Mouse (Mus musculus) small intestine, adult 10 weeks (tissue): Measurements from ENCODE around the gene Tmsb15a. TPM values are rescaled to one million over a fixed set of nuclear protein-coding genes. Genes with fewer than 3 reads are reported as not detected.

Source experiments
- polyA plus RNA-seq: library from polyadenylated mRNA; stranded (reverse); fragments of 350-450 nt; fragmentation: Illumina TruSeq; extraction: RNeasy Lipid Tissue Mini Kit (QIAGEN cat#74804); gene quantifications from one replicate; pipeline ENCODE4 v1.2.3, GENCODE M21; 2014; ENCODE audit warnings: low replicate concordance

The Tmsb15a gene
- not detected for polyA plus RNA-seq

DNA sequence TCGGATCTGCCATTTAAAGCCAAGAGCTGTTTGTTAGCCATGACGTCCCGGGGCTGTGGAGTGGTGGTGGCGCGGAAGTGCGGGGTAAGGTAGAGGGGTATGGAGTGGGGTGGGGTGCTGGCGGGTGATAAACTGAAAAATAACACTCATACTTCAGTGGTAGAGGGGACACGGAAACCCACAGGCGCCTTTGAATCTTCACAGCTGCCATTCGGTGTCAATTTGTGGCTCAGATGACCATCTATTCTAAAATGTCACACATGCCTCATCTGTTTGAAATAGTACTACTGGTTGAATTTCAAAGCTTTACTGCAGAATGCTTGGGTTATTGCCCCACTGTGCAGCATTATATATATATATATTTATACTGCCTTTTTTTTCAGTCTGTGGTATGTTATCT lies at the start of gene Tmsb15a:
Gene Tmsb15a (minus strand): TSS at position 101 of the 400 bp plus-strand sequence.

GRCm38 (mm10) chrX:135742304-135743055 lies 17.4 kb upstream of the Tmsb15a start, which contains the start of the genes Armcx5 and Gprasp1:
Gene Armcx5, plus strand, starts transcription at chrX:135742733.
Gene Gprasp1, plus strand, starts transcription at chrX:135742733.

GRCm38 (mm10) chrX:135693633-135694032 lies 31.4 kb downstream of the Tmsb15a start, which contains the start of gene Tcp11x2:
Gene Tcp11x2, minus strand, starts transcription at chrX:135693790.

Other genes starting within 250 kb of the Tmsb15a start
- not detected for gene AV320801, start 230.7 kb downstream of the Tmsb15a start, polyA plus RNA-seq
- gene Nxf7, start 126.5 kb downstream of the Tmsb15a start, polyA plus RNA-seq: 3.5 TPM
- gene Prame, start 97.6 kb downstream of the Tmsb15a start, polyA plus RNA-seq: not detected
- not detected for gene Tcp11x2, start 31.5 kb downstream of the Tmsb15a start, polyA plus RNA-seq
- gene Armcx5, start 17.5 kb upstream of the Tmsb15a start, polyA plus RNA-seq: 9.5 TPM
- 19.4 TPM for gene Gprasp1, start 17.5 kb upstream of the Tmsb15a start, polyA plus RNA-seq
- gene Bhlhb9, start 72.3 kb upstream of the Tmsb15a start, polyA plus RNA-seq: 7.4 TPM
- gene Gprasp2, start 113.8 kb upstream of the Tmsb15a start, polyA plus RNA-seq: 2.4 TPM